Mouse (Mus musculus) G1E (cell line): ENCODE data around the gene Sorcs3. TPM values are rescaled to one million over a fixed set of nuclear protein-coding genes. Genes with fewer than 3 reads are reported as not detected.

ENCODE experiments used
- ATAC-seq: 2 replicates; pipeline ENCODE4 v1.8.0; 2016; ENCODE audit warnings: mild to moderate bottlenecking; ENCODE audit not compliant: insufficient number of reproducible peaks, poor library complexity, low FRiP score, severe bottlenecking; ENCODE audit errors: extremely low read depth
- DNase-seq: peaks from one replicate; pipeline ENCODE4 v3.0.0; 2012; ENCODE audit warnings: low spot score
- H3K27me3 ChIP-seq: 2 replicates; pipeline ENCODE4 v1.6.1; 2012; ENCODE audit warnings: mild to moderate bottlenecking, low read length, inconsistent platforms; ENCODE audit not compliant: insufficient read depth
- H3K36me3 ChIP-seq: replicated peaks from 2 replicates; pipeline ENCODE3; 2012; ENCODE audit warnings: mild to moderate bottlenecking, inconsistent platforms
- H3K4me1 ChIP-seq: 2 replicates; pipeline ENCODE4 v1.6.1; 2012; ENCODE audit warnings: low read depth, low read length, inconsistent platforms, mixed read lengths; ENCODE audit not compliant: insufficient read depth
- H3K4me3 ChIP-seq: 2 replicates; pipeline ENCODE4 v1.5.1; 2012; ENCODE audit warnings: low read depth, mild to moderate bottlenecking, inconsistent platforms, low read length, moderate library complexity, mixed read lengths
- H3K9me3 ChIP-seq: replicated peaks from 2 replicates; pipeline ENCODE4 v1.6.1; 2012; ENCODE audit warnings: inconsistent platforms
- CTCF ChIP-seq: IDR thresholded peaks from 2 replicates; pipeline ENCODE4 v1.5.1; 2012; ENCODE audit warnings: low read depth, low read length, inconsistent platforms, mixed read lengths
- GATA1 ChIP-seq: IDR thresholded peaks from 2 replicates; pipeline ENCODE4 v1.6.1; 2012; ENCODE audit warnings: borderline replicate concordance, low read length, inconsistent platforms, mixed read lengths
- GATA2 ChIP-seq: IDR thresholded peaks from 2 replicates; pipeline ENCODE4 v1.6.1; 2012; ENCODE audit warnings: low read depth, low read length, inconsistent platforms, borderline replicate concordance
- POLR2AphosphoS5 ChIP-seq: IDR thresholded peaks from 2 replicates; pipeline ENCODE4 v1.6.1; 2012; ENCODE audit warnings: low read depth, low read length, inconsistent platforms; ENCODE audit not compliant: insufficient replicate concordance
- TAL1 ChIP-seq: conservative IDR thresholded peaks from 2 replicates; pipeline ENCODE4 v1.6.1; 2012; ENCODE audit warnings: low read depth, low read length, inconsistent platforms, mixed read lengths
- polyA plus RNA-seq: library from polyadenylated mRNA; stranded (reverse); fragments of >175 nt; gene quantifications from 2 replicates; pipeline ENCODE4 v1.2.3, GENCODE M21; 2012
- total RNA-seq, 2 experiments: library from RNA; stranded (forward) in 1 of 2; stranded (reverse) in 1 of 2; fragments of 200-1000 nt in 1 of 2; fragments of >200 nt in 1 of 2; fragmentation: Nextera tagmentation in 1 of 2; gene quantifications; 2 replicates each; pipeline ENCODE4 v1.2.3; 2014 to 2017

Gene Sorcs3
- total and polyA plus RNA-seq, 3 experiments, result not detected

- TF ChIP-seq POLR2AphosphoS5 (no peak), GATA1 (no peak), GATA2 (no peak), CTCF (no peak), TAL1 (no peak)
- H3K27me3 ChIP-seq, result no peaks in the 10 kb centered on the region
- no peak overlapping the region for H3K4me3 ChIP-seq
These were observed 576.3 kb downstream of the Sorcs3 start for GRCm38 (mm10) chr19:48782024-48782721.

DNA sequence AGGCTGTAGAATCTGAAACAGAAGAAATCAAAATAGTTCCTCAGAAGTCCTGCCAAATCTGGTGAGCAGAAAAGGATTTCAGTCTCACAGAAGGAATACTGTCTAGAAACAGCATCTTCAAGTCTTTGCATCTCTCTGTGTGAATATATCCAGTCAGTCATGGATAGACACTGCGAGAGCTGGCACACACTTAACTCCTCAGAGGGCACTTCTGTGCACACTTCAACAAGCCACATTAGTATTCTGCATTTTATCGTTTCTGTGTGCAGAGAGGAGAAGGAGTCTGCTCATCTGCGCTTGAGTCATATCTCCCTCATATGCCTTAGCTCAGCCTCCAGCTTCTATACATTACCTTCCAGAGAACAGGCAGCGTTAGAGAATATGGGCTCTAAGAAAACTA, 581.4 kb downstream of the Sorcs3 start:
- Histone ChIP-seq H3K27me3 (no peaks in the 10 kb centered on the region), H3K9me3 (peaks cover 13% of the 10 kb centered on the region), H3K36me3 (no peaks in the 10 kb centered on the region), H3K4me3 (no peak overlapping the region), H3K4me1 (no peaks in the 10 kb centered on the region)
- no peak for ATAC-seq
- no peak for DNase-seq
- no peak for TF ChIP-seq CTCF
- TF ChIP-seq TAL1, result no peak
- no peak for TF ChIP-seq GATA2

More at GRCm38 (mm10) chr19:48782024-48782721, 576.3 kb downstream of the Sorcs3 start:
- Histone ChIP-seq H3K9me3 (peaks cover 12% of the 10 kb centered on the region), H3K4me1 (no peaks in the 10 kb centered on the region), H3K36me3 (no peaks in the 10 kb centered on the region)
- ATAC-seq (no peak), DNase-seq (no peak)

GRCm38 (mm10) chr19:48804546-48804945, 598.7 kb downstream of the Sorcs3 start:
- ATAC-seq (no peak), DNase-seq (no peak)
- no peaks in the 10 kb centered on the region for H3K27me3 ChIP-seq
- H3K4me1 ChIP-seq, result no peaks in the 10 kb centered on the region
- no peaks in the 10 kb centered on the region for H3K36me3 ChIP-seq
- H3K9me3 ChIP-seq, result peaks cover 7% of the 10 kb centered on the region
- H3K4me3 ChIP-seq, result no peak overlapping the region
- TF ChIP-seq GATA1 (no peak), TAL1 (no peak), CTCF (no peak), GATA2 (no peak), POLR2AphosphoS5 (no peak)

DNA sequence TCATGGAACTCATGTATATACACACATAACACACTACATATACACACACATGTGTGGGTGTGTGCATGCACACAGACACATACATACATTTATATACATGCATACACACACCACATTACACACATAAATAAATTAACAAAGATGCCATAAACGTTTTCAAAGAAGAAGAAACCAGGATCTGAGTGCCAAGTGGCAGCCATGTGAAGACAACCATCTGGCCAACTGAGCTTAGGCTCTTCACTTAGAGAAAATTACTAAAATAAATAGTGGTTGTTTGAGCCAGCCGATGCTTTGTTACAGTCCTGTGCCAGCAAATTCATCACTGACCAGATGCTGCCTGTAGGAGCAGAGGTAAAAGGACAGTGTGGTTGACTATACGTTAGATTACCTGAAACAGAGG, 605.7 kb downstream of the Sorcs3 start:
- H3K36me3 ChIP-seq, result no peaks in the 10 kb centered on the region
- ATAC-seq, result no peak
- no peaks in the 10 kb centered on the region for H3K27me3 ChIP-seq
- H3K4me1 ChIP-seq, result no peaks in the 10 kb centered on the region
- DNase-seq, result no peak
- no peak overlapping the region for H3K4me3 ChIP-seq
- peaks cover 5% of the 10 kb centered on the region for H3K9me3 ChIP-seq
- TF ChIP-seq GATA1 (no peak), CTCF (no peak), TAL1 (no peak), GATA2 (no peak), POLR2AphosphoS5 (no peak)

DNA sequence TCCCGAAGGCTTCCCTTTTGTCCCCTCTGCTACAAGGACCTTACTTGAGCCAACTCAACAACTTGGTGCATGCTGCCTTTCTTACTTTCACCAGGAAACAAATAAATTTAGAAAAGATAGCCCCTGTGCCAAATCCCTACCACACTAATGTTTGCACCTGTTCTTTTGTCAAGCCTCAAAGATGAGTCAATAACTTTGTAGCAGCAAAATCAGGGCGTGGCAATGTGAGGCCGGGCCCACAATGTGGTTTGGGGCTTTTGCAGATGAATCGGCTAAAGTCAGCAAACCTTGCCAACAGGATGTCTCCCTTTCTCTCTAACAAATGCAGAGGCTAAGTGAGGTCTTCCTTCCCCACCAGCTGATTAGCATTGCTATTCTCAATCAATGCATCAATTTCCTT, 608.0 kb downstream of the Sorcs3 start:
- H3K9me3 ChIP-seq, result peaks cover 5% of the 10 kb centered on the region
- no peaks in the 10 kb centered on the region for H3K4me1 ChIP-seq

GRCm38 (mm10) chr19:48815064-48815463, 609.2 kb downstream of the Sorcs3 start:
- DNase-seq (no peak), ATAC-seq (no peak)
- Histone ChIP-seq H3K27me3 (no peaks in the 10 kb centered on the region), H3K4me3 (no peak overlapping the region), H3K36me3 (no peaks in the 10 kb centered on the region), H3K9me3 (peaks cover 3% of the 10 kb centered on the region), H3K4me1 (no peaks in the 10 kb centered on the region)
- no peak for TF ChIP-seq POLR2AphosphoS5

More for the DNA sequence above, 608.0 kb downstream of the Sorcs3 start:
- ATAC-seq (no peak), DNase-seq (no peak)
- no peak for TF ChIP-seq POLR2AphosphoS5
- TF ChIP-seq GATA1, result no peak
- TF ChIP-seq CTCF, result no peak
- TF ChIP-seq GATA2, result no peak
- TF ChIP-seq TAL1, result no peak
- no peaks in the 10 kb centered on the region for H3K27me3 ChIP-seq
- no peaks in the 10 kb centered on the region for H3K36me3 ChIP-seq
- H3K4me3 ChIP-seq, result no peak overlapping the region

GRCm38 (mm10) chr19:48820493-48821282, 614.9 kb downstream of the Sorcs3 start:
- H3K9me3 ChIP-seq, result peaks cover 5% of the 10 kb centered on the region; the same call in 1 of the 2 replicates
- ATAC-seq, result no peak
- no peak for DNase-seq
- no peaks in the 10 kb centered on the region for H3K36me3 ChIP-seq
- TF ChIP-seq GATA1 (no peak), CTCF (no peak), POLR2AphosphoS5 (no peak), GATA2 (no peak), TAL1 (no peak)
- no peak overlapping the region for H3K4me3 ChIP-seq
- H3K27me3 ChIP-seq, result no peaks in the 10 kb centered on the region
- no peaks in the 10 kb centered on the region for H3K4me1 ChIP-seq
